Mouse (Mus musculus): ENCODE measurements around the gene Slc25a20. TPM values are rescaled to one million over a fixed set of nuclear protein-coding genes. Genes with fewer than 3 reads are reported as not detected.
"Not testable (repeated sequence)": the region's sequence is repeated elsewhere in the genome, so short reads cannot be mapped to it uniquely, and the experiment has no call there.

Gene Slc25a20
- 10 to 100 TPM; 11.5 to 13.7 TPM for total RNA-seq (2021)
- long read RNA-seq, experiment 1, transcript Slc25a20-201 (9 exons, 1,783 nt): major isoform, 6 of 7 reads
- long read RNA-seq, experiment 1, partial matches to known transcripts: 0 of 7 reads
- long read RNA-seq, experiment 1, other reads (novel, unspliced or antisense): 1 of 7 reads
- long read RNA-seq, experiment 2, partial matches to known transcripts: 0 of 1 reads
- long read RNA-seq, experiment 2, other reads (novel, unspliced or antisense): 0 of 1 reads

DNA sequence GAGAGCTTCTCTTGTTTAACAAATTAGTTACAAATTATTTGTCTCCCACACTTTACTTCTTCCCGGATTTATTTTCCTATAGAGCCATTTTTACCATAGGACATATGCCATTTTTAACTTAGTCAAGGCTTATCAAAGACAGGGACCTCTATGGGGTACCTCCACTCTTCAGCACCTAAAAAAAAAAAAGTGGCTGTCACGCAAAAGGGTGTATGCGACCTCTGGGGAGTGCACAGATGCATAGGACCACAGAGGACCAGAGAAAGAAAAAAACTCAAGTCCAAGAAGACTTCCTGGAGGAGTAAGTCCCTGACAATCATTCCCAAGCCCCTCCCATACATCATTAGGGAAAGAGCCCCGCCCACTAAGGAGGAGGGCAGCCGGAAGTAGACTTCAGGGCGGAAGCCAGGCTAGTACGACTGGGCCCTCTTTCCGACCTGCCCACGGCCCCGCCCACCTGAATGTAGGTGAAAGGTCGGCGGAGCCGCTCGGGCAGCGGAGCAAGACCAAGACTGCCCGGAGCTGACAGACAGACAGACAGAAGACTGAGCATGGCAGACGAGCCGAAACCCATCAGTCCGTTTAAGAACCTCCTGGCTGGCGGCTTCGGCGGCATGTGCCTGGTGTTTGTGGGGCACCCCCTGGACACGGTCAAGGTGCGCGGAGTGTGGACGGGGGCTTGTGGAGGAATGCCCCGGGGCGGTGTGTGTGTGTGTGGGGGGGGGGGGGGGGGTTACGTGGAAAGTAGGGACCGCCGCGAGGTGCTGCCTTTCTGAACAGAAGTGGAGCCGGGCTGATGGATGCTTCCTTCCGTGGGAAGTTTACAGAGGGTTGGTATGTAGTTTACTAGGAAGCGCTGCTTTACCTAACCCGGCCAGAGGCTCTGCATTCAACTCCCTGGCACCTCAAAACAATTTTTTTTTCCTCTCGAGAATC lies at the start of gene Slc25a20:
Gene Slc25a20, plus strand, starts transcription at position 412 of the 936 bp plus-strand sequence.
- DNase-seq (ENCODE audit: low spot score in 2 of 2): peak; percentile 62 to 64

DNA sequence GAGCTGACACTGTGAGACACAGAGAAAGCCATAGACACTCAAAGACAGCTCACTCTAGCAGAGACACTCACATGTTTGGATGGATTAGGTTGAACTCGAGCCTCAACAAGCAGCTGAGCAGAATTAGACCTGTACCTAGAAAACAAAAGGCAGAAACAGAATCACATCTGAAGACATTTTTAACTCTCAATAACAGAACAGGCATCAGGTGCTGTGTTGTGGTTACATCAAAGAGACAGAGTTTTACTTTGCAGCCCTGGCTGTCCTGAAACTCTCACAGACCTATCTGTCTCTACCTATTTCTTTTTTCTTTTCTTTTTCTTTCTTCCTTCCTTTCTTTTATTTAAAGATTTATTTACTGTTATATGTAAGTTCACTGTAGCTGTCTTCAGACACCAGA lies 44.6 kb upstream of the Slc25a20 start:
- no peak for DNase-seq (ENCODE audit: low spot score in 2 of 2)

DNA sequence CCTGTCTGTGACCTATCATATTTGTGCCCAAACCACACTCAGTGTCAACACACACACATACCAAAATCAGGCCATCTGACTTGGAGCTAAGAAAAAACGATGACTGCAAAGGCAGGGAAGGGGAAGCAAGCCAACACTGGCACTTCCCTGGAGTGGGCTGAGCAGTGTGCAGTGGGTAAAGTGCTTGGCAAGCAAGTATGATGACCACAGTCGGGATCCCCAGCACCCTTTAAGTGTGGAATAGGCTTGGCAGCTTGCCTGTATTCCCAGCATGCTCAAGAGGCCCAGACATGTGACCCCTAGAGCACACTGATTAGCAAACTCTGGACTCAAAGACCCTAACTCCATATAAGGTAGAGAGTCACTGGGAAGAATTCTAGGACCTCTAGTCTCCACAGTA lies 35.4 kb upstream of the Slc25a20 start:
- DNase-seq (ENCODE audit: low spot score in 2 of 2): no peak

DNA sequence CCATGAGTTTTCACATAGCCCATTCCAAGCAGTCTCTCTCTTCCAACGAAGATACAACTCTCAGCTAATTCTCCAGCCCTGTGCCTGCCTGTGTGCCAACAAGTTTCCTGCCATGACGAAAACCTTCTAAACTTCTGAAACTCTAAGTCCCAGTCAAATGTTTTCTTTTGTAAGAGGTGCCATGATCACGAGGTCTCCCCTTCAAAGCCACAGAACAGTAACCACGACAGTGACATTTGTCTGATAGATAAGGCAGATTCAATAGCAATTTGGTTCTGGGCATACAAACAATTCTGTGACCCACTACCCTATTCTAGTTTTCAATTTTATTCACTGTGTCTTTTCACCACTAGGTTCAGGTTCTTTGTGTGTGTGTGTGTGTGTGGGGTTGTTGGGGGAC lies 33.7 kb upstream of the Slc25a20 start:
- DNase-seq (ENCODE audit: low spot score in 2 of 2): no peak

DNA sequence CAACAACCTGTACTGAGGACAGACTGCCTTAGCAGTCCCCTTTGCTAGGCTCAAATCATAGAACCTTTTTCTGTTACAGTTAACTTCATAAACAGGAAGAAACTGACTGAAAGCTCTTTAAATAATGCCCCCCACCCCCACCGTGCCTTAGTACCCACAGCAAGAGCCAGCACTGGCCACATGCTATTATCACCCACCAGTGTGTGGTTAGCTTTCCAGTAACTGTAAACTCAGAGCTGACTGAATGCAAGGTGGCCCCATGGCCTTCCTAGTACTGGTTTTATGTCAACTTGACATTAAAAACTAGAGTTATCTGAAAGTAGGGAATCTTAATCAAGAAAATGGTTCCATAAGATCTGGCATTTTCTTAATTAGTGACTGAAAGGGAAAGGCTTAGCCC lies 31.2 kb upstream of the Slc25a20 start:
- DNase-seq (ENCODE audit: low spot score in 2 of 2): no peak

DNA sequence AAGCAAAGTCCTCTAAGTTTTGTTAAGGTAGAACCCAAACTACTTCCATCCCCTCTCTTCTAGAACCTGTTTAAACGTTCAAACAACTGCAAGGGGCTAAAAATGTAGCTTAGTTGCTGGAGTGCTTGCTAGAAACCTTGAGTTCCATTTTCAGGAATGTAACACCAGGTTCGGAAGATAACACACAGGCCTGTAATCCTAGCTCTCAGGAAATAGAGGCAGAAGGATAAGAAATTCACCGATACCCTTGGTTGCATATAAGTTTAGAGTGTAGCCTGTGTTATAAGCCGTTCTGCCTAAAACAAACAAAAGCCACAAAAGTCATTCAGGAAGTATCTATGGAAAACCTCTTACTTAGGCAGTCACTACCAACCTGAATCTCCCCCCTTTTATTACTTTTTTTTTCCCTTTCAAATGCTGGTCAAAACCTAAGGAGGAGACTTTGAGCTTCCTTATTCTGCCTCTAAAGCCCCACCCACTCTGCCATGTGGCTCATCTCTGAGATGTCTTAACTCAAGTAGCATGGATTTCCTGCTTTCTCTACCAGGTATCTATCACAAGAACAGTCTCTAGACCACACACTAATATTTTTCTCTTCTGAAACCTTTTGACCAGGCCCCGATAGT lies 30.1 kb upstream of the Slc25a20 start:
- DNase-seq (ENCODE audit: low spot score in 2 of 2): no peak

DNA sequence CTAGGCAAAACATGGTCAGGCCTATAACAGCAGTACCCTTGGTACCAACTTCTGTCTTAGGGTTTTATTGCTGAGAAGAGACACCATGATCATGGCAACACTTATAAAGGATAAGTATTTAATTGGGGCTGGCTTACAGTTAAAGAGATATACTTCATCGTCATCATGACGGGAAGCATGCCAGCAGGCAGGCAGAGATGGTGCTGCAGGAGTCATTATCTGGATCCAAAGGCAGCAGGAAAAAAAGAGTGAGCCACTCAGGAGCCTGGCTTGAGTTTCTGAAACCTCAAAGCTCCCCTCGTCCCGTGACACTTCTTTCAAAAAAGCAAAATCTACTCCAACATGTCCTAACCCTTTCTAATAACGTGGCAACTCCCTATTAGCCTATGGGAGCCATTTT lies 29.5 kb upstream of the Slc25a20 start:
- DNase-seq (ENCODE audit: low spot score in 2 of 2): no peak

DNA sequence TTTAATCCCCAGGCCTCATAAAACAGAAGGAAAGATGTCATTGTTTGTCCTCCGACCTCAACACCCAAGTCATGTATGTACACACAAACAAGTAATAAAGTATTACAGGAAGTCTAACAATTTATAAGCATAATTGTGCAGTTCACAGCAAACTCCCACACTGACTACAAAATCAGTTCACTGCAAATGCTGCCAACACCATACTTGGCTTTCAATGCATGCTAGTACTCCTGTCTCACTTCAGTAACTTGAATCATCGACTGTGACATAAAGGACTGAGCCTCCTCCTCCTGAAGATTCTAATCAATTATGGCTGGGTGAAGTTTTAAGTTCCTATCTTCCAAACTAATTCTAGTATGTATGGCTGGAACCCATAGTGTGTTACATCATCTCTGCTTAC lies 28.0 kb upstream of the Slc25a20 start:
- DNase-seq (ENCODE audit: low spot score in 2 of 2): no peak

DNA sequence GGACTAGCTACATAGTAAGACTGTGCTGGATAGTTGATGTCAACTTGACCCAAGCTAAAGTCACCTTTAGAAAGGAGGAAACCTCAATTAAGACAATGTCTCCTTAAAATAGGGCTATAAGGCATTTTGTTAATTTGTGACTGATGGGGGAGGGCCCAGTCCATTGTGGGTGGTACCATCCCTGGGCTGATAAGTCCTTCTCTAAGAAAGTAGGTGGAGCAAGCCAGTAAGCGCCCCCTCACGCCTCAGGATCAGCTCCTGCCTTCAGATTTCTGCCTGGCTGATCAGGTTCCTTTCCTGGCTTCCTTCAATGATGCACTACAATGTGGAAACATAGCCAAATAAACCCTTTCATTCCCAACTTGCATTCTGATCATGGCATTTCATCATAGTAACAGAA lies 26.5 kb upstream of the Slc25a20 start:
- no peak for DNase-seq (ENCODE audit: low spot score in 2 of 2)

DNA sequence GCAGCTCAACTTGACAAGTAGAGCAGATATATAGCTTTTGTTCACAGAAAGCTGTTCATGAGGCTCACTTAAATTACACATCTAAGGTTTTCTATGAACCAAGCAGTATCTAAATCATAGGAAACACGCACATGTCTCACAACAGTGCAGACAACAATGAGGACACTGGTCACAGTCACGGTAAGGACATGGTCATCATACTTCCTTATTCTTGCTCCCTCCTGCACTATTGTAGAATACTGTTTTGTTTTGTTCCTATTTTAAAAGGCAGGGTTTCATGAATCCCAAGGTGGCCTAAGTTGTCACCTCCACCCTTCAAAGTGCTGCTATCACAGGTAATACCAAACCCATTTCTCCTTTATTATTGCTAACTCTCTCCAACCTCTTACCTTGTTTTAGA lies 22.1 kb upstream of the Slc25a20 start:
- no peak for DNase-seq (ENCODE audit: low spot score in 2 of 2)

DNA sequence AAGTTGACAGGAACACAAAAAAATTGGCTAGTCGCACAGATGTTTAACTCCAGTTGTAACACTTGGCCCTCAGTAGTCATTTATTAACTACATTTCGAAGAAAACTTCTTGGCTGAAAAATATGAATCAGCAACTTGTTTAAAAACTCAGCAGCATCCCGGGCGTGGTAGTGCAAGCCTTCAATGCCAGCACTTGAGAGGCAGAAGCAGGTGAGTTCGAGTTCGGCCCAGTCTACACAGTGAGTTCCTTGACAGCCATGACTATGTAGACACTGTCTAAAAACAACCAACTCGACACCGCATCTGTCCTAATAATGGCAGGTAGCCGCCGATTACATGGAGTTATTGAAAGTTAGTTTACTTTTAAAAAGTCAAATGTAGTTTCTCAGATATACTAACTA lies 13.7 kb upstream of the Slc25a20 start:
- DNase-seq (ENCODE audit: low spot score in 2 of 2): no peak

DNA sequence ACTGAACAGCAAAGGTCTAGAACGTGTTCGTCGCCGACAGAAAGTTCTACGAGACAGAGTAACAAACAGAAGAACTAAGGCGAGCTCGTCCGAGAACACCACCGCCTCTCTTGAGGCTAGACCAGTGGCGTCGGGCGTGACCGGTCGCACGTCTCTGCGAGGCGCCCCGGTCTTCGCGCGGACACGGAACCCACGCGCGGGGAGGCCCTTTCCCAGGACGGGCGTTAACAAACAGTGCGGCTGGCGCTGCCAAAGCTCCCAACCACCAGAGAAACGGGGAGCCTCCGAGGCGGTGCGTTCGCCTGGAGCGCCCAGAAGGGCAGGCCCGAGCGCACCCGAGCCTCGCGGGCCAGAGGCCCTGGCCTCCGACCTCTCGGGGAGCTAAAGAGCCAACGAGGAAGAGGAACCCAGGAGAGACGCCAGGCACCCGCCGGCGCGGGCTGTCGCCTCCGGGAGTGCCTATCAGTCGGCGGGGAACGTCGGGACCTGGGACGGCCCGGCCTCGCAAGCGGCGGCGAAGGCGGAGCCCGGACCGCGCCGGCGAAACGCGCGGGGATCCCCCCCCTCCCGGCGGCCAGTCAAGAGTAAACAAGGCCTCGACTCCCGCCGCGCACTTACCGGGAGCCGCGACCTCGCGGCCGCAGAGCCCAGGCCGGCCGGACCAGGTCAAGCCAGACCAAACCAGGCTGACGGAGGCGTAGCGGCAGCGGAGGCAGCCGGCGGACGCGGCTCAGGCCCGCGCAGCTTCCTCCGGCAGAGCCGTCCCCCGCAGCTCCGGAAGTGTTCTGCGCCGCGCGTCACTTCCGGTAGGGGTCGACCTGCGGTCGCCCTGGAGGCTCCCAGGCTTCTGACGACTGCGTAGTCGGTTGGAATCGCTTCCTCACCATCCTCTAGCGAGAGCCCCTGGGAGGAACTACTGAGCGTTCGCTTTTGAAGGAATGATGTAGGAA lies 13.0 kb upstream of the Slc25a20 start, which contains the start of gene Arih2:
Gene Arih2, minus strand, starts transcription at position 776 of the 950 bp plus-strand sequence.
- DNase-seq (ENCODE audit: low spot score in 2 of 2): peak; percentile 90 to 93

DNA sequence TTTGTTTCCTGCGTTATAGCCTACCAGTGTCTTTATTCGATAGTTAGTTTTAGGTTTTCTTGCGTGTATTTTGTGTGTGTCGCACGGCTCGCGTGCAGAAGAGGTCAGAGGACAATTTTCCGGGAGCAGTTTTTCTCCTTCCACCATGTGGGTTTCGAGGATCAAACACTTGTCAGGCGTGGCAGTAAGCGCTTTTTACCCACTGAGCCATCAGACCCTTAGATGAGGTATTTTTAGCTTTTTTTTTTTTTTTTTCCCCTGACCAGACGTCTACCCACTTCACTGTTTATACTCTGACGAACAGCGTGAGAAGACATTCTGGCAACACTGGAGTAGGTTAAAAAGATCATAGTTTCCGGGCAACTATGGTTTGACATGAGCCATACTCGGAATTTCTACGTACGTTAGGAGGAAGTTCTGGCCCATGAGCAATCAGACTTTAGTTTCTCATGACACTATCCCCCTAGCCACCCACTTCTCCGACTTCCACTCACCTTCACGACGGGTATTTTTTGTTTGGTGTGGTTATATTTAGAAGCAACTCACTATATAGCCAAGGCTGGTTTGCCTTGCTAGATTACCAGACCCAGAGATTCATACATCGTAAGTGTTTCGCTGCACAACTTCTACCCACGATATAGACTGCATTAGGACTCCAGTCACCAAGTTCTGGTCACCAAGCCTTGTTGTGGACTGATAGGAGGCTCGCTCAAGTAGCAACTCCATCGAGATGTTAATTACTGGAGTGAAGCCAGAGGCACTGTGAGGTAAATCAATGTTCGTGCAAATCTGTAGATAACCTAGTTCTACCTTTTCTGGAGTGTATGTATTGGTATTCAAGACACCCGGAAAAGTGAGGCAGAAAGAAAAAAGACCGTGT lies 12.1 kb upstream of the Slc25a20 start:
- DNase-seq (ENCODE audit: low spot score in 2 of 2): no peak

DNA sequence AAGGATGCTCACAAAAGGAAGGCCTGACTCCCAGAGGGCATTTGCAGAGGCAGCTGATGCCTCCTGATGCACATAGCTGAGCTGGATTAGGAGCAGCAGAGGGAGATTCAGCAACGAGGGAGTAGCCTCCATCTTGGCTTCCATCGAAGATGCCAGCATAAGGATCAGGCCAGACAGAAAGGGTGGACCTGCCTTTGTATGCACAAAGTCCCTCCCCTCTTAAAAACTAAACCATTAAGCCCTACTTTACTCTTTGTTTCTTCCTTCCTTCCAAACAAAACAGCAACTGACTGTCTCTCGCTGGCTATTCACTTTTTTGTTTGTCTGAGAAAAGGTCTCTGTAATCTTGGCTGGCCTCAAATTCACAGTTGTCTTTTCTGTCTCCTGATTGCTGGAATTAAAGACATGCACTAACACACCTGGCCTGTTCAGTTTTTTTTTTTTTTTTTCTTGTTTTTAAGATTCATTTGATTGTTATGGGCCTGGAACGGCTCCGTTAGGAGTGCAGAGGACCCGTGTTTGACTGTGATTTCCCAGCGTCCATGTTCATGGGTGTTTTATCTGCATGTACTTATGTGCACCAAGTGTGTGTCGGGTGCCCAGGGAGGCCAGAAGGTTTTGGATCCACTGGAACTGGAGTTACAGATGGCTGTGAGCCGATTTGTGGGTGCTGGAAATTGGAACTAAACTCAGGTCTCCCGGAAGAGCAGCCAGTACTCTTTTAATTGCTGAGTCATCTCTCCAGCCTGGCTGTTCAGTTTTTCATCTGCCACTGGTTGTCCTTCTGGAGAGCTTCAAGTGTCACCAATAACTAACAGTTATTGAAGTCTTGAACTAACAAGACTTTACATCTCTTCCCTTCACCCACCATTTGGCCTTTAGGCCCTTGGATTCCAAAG lies 7.1 kb upstream of the Slc25a20 start:
- DNase-seq (ENCODE audit: low spot score in 2 of 2): no peak

DNA sequence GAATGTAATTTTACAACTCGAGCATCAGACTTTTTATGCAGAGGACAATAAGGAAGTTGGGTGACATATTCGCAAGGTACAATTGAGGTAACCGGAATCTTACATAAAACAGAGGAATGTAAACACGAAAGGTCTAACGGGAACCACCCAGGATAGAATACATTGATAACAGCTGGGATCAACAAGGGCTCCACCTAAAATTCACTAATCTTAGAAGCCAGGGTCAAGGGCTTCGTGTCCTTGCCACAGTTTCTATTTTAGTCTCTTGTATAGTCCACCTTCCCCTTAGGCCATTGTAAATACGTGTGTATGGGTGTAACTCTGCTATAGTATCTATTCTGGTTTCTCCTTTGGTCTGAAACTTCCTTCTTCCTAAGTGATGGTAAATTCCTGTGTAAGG lies 6.0 kb upstream of the Slc25a20 start:
- DNase-seq (ENCODE audit: low spot score in 2 of 2): not testable (repeated sequence)

DNA sequence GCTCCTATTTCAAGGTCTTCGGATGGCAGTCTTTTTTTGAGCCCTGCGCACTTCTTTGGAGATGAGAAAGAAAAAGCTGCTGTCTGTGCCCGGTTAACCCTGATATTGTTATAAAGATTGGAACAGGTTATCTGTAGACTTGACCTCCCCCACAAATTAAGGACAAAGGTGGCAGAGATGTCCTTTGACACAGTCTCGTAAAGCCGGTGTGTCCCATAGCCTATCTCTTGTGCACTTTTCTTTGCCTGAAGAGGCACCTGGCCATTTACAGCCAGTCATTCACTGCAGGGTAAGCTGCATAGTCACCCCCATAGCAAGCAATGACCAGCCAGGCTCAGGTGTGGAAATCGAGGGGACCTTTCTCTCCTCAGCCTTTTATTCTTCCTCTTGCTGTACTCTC lies 772 bp downstream of the Slc25a20 start:
- DNase-seq (ENCODE audit: low spot score in 2 of 2): no peak

DNA sequence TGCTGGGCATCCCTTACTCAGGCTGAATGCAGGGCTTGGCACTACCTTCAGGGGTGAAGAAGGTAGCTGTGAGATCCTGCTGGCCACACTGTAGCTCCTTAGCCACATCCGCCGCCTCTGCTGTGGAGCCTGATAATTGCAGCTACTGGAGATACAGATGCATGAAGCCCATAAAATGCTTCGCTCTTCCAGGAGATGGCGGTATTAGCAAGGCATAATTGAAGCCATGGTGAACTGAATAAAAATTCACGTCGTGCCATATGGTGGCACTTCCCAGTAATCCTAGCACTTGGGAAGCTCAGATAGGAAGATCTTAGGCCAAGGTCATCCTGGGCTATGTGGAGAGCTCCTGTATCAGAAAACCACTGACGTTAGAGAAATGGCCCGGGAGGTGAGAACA lies 8.0 kb downstream of the Slc25a20 start:
- no peak for DNase-seq (ENCODE audit: low spot score in 2 of 2)

DNA sequence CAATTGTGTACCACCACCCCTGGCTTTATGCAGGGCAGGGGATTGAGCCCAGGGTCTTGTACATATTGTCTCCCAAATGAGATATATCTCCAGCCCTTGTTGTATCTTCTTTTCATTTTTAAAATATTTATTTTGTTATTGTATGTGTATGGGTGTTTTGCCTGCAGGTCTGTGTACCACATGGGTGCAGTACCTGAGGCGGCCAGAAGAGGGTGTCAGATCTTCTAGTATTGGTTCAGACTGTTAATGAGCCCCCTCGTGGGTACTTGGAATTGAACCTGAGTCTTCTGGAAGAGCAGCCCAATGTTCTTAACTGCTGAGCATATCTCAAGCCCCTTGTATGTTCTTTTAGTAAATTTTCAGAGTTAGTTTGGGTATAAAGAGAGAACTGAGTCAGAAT lies 11.3 kb downstream of the Slc25a20 start:
- no peak for DNase-seq (ENCODE audit: low spot score in 2 of 2)

DNA sequence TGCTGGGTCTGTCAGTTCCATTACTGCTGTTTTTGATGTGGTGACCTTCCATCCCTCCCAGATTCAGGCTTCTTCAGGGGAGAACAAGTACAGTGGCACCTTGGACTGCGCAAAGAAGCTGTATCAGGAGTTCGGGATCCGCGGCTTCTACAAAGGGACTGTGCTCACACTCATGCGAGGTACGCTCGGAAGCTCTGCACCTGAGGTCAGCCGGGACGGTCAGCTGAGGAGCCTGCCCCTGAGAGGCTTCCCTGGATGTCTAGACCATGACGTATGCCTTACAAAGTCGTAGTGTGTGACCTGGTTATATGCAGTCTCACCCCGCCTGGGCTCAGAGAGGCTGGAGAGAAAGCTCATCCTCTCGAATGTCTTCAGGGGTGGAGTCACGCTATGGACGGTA lies 18.1 kb downstream of the Slc25a20 start:
- DNase-seq (ENCODE audit: low spot score in 2 of 2): no peak
